Mouse (Mus musculus): ENCODE results near the gene Kitl.

- TF ChIP-seq CTCF (IDR thresholded peaks at IDR 0.05; ENCODE audit: low read depth, low read length) (no peak), POLR2A (IDR thresholded peaks at IDR 0.05; ENCODE audit: extremely low read depth, insufficient read depth, low read length) (no peak)
Measured at GRCm38 (mm10) chr10:100055082-100055481, 39.7 kb downstream of the Kitl start.
